Mouse (Mus musculus): ENCODE results near the gene Slc25a33. TPM values are rescaled to one million over a fixed set of nuclear protein-coding genes. Genes with fewer than 3 reads are reported as not detected.

Slc25a33 gene
- total RNA-seq (2023; ENCODE audit: inconsistent age), result 5.6 to 8.3 TPM (median 7.4 TPM) in 4 replicates

DNA sequence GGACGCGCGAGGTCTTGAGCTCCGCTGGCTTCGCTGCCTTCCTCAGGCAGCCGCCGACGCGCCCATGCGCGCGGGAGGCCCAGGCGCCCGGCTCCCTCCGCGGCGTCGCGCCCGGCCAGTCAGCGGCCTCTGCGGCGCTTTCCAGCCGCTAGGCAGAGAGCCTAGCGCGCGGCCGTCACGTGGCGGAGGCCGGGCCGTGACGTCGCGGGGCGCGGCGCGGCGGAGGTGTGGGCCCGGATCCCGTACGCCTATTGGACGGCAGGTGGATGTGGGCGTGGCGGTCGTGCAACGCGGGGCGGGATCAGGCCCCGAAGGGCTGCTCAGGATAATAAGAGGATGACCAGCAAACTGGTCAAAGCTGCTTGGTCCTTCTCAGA is at the start of gene Slc25a33:
Gene Slc25a33, minus strand, starts transcription at position 184 of the 377 bp plus-strand sequence.

GRCm38 (mm10) chr4:149737383-149738324 is 36.4 kb downstream of the Slc25a33 start, which contains the start of gene Tmem201:
Gene Tmem201, minus strand, starts transcription at chr4:149738044.

DNA sequence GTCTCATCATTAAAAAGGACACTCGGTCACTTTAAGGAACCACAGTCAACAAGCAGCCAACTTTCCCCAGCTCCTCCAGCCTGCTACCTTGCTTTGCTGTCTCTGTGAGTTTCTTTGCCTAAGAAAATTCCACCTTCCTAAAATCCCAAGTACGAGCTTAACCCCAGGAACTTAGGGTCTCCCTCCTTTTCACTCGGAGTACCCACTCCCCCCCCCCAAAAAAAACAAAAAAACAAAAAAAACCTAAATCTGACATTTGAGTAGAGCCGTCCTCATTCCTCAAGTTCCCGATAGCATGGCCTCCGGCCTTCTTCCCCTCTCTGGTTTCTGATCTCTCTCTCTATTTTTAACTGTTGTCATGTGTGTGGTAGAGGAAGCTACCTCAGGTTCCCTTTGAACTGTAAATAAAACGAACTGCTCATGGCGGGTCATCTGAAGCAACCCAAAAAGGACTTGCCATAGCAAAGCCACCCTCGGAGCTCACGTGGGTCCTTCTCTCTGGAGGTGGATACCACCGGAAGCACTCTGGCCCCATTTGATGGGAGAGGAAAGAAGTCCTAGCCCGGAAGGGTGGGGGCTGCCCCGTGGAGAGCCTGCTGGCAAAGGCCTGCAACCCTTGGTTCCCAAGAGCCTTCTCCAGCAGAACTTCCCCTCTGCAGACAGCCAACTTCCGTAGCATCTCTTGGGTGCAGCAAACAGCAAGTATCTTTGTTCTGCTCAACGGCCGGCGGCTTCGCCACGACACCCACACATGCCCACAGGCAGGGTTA is 71.7 kb downstream of the Slc25a33 start, which contains the start of gene Pik3cd:
Gene Pik3cd, minus strand, starts transcription at position 362 of the 770 bp plus-strand sequence.

Other genes starting within 250 kb of the Slc25a33 start
- 3.2 to 3.9 TPM (median 3.8 TPM) in 4 replicates for gene Clstn1, start 187.8 kb downstream of the Slc25a33 start, total RNA-seq (2023; ENCODE audit: inconsistent age)
- gene Pik3cd, start 71.7 kb downstream of the Slc25a33 start, total RNA-seq (2023; ENCODE audit: inconsistent age), result 230 to 246 TPM (median 238 TPM) in 4 replicates
- 18.4 to 22.0 TPM (median 20.3 TPM) in 4 replicates for gene Tmem201, start 36.2 kb downstream of the Slc25a33 start, total RNA-seq (2023; ENCODE audit: inconsistent age)
- 1.5 to 3.3 TPM (median 2.2 TPM) in 4 replicates for gene Spsb1, start 180.8 kb upstream of the Slc25a33 start, total RNA-seq (2023; ENCODE audit: inconsistent age)
- 11.6 to 14.8 TPM (median 12.3 TPM) in 4 replicates for gene H6pd, start 234.7 kb upstream of the Slc25a33 start, total RNA-seq (2023; ENCODE audit: inconsistent age)

All from B cell, adult (primary cell).